Mouse (Mus musculus) cortical plate, adult 2 months (tissue): ENCODE measurements around the gene Fbxw15. TPM values are rescaled to one million over a fixed set of nuclear protein-coding genes. Genes with fewer than 3 reads are reported as not detected.
"Not testable (repeated sequence)": the region's sequence is repeated elsewhere in the genome, so short reads cannot be mapped to it uniquely, and the experiment has no call there.

ENCODE experiments used
- H3K27ac ChIP-seq: fragments of 200-500 bp; 2 replicates; pipeline ENCODE4 v1.5.1; 2012; ENCODE audit warnings: low read length, control low read depth, inconsistent platforms; ENCODE audit not compliant: insufficient read depth
- H3K4me1 ChIP-seq: fragments of 200-500 bp; 2 replicates; pipeline ENCODE4 v1.6.1; 2011; ENCODE audit warnings: low read length; ENCODE audit not compliant: control insufficient read depth, insufficient read depth
- H3K4me3 ChIP-seq: fragments of 200-500 bp; 2 replicates; pipeline ENCODE4 v1.5.1; 2011; ENCODE audit warnings: mild to moderate bottlenecking, low read length, control low read depth; ENCODE audit not compliant: insufficient read depth
- CTCF ChIP-seq: fragments of 200-500 bp; IDR thresholded peaks from 2 replicates; pipeline ENCODE4 v1.5.1; 2011; ENCODE audit warnings: mild to moderate bottlenecking, control low read depth, low read length; ENCODE audit not compliant: insufficient read depth; ENCODE audit errors: extremely low read depth
- POLR2A ChIP-seq: fragments of 200-500 bp; IDR thresholded peaks from 2 replicates; pipeline ENCODE4 v1.6.1; 2011; ENCODE audit warnings: mild to moderate bottlenecking, low read length, control low read depth; ENCODE audit not compliant: insufficient read depth; ENCODE audit errors: extremely low read depth
- polyA plus RNA-seq: library from polyadenylated mRNA; depleted of rRNA; stranded (reverse); fragments of >200 nt; gene quantifications from 2 replicates; pipeline ENCODE4 v1.2.3, GENCODE M21; 2012; rRNA removed

Gene Fbxw15
- not detected in 2 replicates for polyA plus RNA-seq

DNA sequence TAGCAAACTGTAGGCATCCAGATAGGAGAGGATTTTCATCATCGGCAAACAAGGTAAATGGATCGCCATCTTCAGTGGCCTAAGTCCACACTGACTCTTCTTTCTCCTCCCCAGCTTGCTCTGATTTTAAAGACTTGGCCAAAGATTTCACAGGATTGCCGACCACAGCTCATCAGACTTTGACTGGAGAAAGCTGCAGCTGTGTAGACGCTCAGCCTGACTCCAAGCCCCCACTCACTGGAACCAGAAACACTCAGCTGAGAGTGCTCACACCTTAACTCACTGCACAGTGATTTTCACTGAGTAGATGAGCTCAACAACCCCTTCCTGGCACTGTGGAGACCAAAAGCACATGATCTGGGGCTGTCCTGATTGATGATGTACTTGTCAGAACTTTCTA lies at the start of gene Fbxw15:
Gene Fbxw15, minus strand, starts transcription at position 101 of the 400 bp plus-strand sequence.
- not testable (repeated sequence) for H3K4me1 ChIP-seq, H3K27ac ChIP-seq, H3K4me3 ChIP-seq

DNA sequence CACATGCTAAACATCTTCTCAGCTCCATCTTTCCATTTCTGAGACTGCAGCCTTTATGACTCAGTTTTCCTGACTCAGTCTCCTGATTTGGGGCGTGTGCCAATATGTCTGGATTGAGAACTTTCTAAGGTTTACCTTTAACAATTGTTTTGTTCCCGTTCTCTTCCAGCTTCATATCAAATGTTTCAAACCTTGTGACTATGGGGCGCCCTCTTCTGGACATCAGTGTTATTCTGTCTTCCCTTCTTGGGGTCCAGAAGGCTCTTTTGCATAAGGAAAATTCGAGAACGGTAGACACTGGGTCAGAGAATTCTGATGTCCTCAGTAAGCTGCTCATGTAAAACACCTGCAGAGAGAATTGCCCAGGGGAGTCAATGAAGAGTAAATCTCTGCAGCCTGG lies 38.8 kb upstream of the Fbxw15 start:
- H3K4me3 ChIP-seq, H3K4me1 ChIP-seq: not testable (repeated sequence)

DNA sequence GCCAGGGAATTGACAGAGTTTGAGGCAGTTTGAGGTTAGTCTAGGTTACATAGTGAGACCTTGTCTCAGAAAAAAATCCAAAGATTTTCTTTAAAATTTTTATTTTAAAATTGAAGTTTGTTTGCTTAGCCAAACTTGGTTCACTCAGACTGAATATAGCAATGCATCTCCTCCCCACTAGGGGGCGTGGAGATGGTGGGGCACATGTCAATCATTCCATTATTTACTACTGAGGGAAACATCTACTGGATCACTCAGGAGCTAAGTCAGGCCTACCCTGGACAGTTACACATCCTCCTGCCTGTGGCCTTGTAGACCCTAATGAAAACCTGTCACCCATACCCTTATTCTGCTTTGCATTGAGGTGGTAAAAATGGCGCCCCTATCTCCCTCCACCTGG lies 34.1 kb upstream of the Fbxw15 start:
- not testable (repeated sequence) for H3K4me1 ChIP-seq, H3K4me3 ChIP-seq, H3K27ac ChIP-seq

More for the DNA sequence above, 38.8 kb upstream of the Fbxw15 start:
- not testable (repeated sequence) for H3K27ac ChIP-seq

DNA sequence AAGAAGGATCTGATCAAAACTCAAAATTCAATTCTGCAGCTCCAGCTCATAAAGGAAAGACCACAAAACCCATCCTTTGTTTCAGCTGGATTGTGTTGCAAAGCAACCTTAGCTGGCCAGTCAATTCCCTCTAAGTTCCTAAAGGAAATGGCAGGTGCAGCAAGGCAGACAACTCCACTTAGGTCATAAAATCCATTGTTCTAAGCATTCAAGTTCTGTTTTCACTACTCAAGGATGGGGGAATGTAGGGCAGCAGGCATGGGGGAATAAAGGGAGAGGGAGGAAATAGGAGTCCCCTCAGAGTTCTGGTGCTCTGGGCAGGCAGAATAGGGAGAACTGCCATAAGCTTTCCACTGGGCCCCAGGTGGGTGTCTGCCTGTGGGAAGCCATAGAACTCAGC lies 29.2 kb upstream of the Fbxw15 start:
- no peak overlapping the region for H3K4me3 ChIP-seq
- no peaks in the 10 kb centered on the region for H3K4me1 ChIP-seq
- TF ChIP-seq POLR2A (no peak), CTCF (no peak)
- no peak overlapping the region for H3K27ac ChIP-seq

GRCm38 (mm10) chr9:109594866-109595265 lies 26.8 kb upstream of the Fbxw15 start:
- Histone ChIP-seq H3K4me1 (no peaks in the 10 kb centered on the region), H3K4me3 (no peak overlapping the region), H3K27ac (no peak overlapping the region)
- TF ChIP-seq CTCF (no peak), POLR2A (no peak)

- Histone ChIP-seq H3K4me1 (no peaks in the 10 kb centered on the region), H3K27ac (no peak overlapping the region), H3K4me3 (no peak overlapping the region)
- no peak for TF ChIP-seq CTCF
- TF ChIP-seq POLR2A = no peak
These were observed 2.5 kb downstream of the Fbxw15 start for GRCm38 (mm10) chr9:109565546-109565945.

- not testable (repeated sequence) for H3K27ac ChIP-seq, H3K4me3 ChIP-seq, H3K4me1 ChIP-seq
These were observed 6.0 kb downstream of the Fbxw15 start for GRCm38 (mm10) chr9:109562106-109562505.

DNA sequence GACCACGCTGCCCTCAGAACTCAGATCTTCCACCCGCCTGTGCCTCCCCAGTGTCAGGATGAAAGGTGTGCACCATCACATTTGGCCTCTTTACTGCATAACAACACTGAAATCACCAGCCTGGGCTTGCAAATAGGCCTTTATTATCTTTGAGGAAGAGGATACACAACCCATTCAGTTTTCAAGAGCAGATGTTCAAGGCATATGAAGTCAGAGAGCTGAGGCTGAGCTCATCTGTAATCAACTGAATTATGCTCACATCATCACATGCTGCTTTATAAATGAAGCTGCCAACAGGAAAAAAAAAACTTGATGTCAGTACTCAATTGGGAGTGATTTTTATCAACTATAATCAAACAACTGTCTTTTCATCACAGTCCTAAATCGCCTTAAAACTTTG lies 15.6 kb downstream of the Fbxw15 start:
- Histone ChIP-seq H3K27ac (no peak overlapping the region), H3K4me3 (no peak overlapping the region), H3K4me1 (no peaks in the 10 kb centered on the region)
- TF ChIP-seq CTCF (no peak), POLR2A (no peak)

- not testable (repeated sequence) for H3K27ac ChIP-seq, H3K4me1 ChIP-seq
These were observed 18.4 kb downstream of the Fbxw15 start for GRCm38 (mm10) chr9:109549666-109550065.

DNA sequence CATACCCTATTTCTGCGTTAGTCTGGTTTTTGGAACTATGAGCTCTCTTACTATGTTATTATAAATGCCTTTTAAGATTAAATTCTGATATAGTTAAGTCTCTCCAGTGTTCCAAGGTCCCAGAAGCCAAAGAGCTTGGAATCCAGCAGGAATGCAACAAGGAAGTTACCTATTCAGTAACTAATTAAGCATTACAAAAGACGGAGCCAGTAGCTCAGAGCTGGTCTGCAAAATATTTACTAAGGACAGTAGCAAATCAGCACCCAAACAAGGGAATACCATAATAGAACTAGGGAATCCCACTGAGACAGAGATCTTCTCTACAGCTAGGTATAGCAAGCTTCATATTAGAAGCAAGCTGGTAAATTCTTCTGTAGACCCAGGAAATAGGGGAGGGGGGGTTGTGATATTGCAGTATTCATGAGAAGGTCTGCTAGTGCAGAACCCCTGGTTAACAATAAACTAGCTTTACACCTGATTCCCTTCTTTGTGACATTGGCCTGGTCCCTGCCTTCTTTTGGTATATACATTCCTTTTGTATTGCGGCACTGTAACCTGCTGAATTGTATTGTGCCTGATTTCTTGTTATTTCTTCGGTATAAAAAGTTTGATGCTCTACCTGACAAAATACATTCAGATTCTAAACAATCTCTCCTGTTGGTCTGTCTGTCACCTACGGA lies 44.5 kb downstream of the Fbxw15 start:
- Histone ChIP-seq H3K4me1 (no peaks in the 10 kb centered on the region), H3K27ac (no peak overlapping the region), H3K4me3 (no peak overlapping the region)
- TF ChIP-seq CTCF (no peak), POLR2A (no peak)

More at GRCm38 (mm10) chr9:109549666-109550065, 18.4 kb downstream of the Fbxw15 start:
- not testable (repeated sequence) for H3K4me3 ChIP-seq

Other genes starting within 250 kb of the Fbxw15 start
- gene Fbxw28, start 228.6 kb downstream of the Fbxw15 start, polyA plus RNA-seq = not detected in 2 replicates
- not detected in 2 replicates for gene Fbxw22, start 164.0 kb downstream of the Fbxw15 start, polyA plus RNA-seq
- gene Fbxw16, start 119.1 kb downstream of the Fbxw15 start, polyA plus RNA-seq = not detected in 2 replicates
- not detected in 2 replicates for gene Fbxw19, start 72.4 kb downstream of the Fbxw15 start, polyA plus RNA-seq
- gene Fbxw24, start 57.8 kb upstream of the Fbxw15 start, polyA plus RNA-seq = not detected in 2 replicates
- not detected in 2 replicates for gene Fbxw25, start 96.4 kb upstream of the Fbxw15 start, polyA plus RNA-seq
- not detected in 2 replicates for gene Fbxw18, start 134.4 kb upstream of the Fbxw15 start, polyA plus RNA-seq
- gene Fbxw26, start 177.8 kb upstream of the Fbxw15 start, polyA plus RNA-seq = not detected in 2 replicates
- gene Fbxw27, start 222.4 kb upstream of the Fbxw15 start, polyA plus RNA-seq = 0.42 TPM in 1 of 2 replicates, not detected in the other
- gene Spink8, start 244.0 kb upstream of the Fbxw15 start, polyA plus RNA-seq = 1.1 and 6.6 TPM in 2 replicates